Mouse (Mus musculus): Measurements from ENCODE around the gene Gm14085. TPM values are rescaled to one million over a fixed set of nuclear protein-coding genes. Genes with fewer than 3 reads are reported as not detected.
"Not testable (repeated sequence)": the region's sequence is repeated elsewhere in the genome, so short reads cannot be mapped to it uniquely, and the experiment has no call there.

Gene Gm14085
- total RNA-seq, 1 experiment, result not detected

DNA sequence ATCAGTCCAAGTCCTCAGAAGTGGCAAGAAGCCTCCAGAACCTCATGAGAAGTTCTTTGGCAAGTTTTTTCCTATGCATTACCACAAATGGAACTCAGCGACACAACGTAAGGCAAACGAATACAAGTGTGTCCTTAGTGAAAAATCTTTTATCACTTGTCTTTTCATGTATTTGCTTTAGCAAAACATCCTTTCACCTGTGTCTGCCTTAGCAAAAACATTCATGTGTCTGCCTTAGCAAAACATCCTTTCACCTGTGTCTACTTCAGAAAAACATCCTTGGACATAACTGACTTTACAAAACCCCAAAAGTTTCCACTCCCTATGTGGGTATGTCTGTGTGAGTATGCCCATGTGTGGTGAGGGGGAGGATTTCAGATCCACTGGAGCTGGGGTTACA, 15.5 kb upstream of the Gm14085 start:
- Histone ChIP-seq H3K27ac (ENCODE audit: insufficient read depth, low read depth, low read length, poor library complexity, severe bottlenecking) (no peak overlapping the region), H3K4me1 (ENCODE audit: control insufficient read depth in 2 of 2, insufficient read depth in 2 of 2, low read length in 2 of 2, poor library complexity in 1 of 2) (peaks cover 0 to 3% of the 10 kb centered on the region in 2 experiments; a peak in 1 of 4 replicates), H3K36me3 (ENCODE audit: control insufficient read depth, insufficient read depth, low read length, poor library complexity, severe bottlenecking) (no peaks in the 10 kb centered on the region), H3K9ac (ENCODE audit: insufficient read depth, low read depth, low read length, poor library complexity, severe bottlenecking) (no peak overlapping the region), H3K9me3 (ENCODE audit: control insufficient read depth, insufficient read depth, low read depth, low read length) (no peaks in the 10 kb centered on the region), H3K4me3 (ENCODE audit: insufficient read depth in 1 of 2, low read depth in 1 of 2, low read length in 2 of 2, poor library complexity in 1 of 2, severe bottlenecking in 1 of 2) (no peak overlapping the region)
- TF ChIP-seq HCFC1 (IDR thresholded peaks at IDR 0.05; ENCODE audit: borderline replicate concordance, insufficient read depth, low read length) (no peak), CHD2 (IDR thresholded peaks at IDR 0.05; ENCODE audit: low read depth, low read length) (no peak), MAFK (IDR thresholded peaks at IDR 0.05; ENCODE audit: insufficient read depth, low read depth, low read length) (no peak), ZC3H11A (IDR thresholded peaks at IDR 0.05; ENCODE audit: borderline replicate concordance, low read depth, low read length) (no peak), ZNF384 (IDR thresholded peaks at IDR 0.05; ENCODE audit: low read depth, low read length) (no peak)
- in situ Hi-C loops (cut with MboI; ENCODE audit: low sequenced_read_pairs in 2 of 2, unreplicated experiment in 2 of 2), result no loop called here
- no peak for DNase-seq (ENCODE audit: low read depth, low spot score)

DNA sequence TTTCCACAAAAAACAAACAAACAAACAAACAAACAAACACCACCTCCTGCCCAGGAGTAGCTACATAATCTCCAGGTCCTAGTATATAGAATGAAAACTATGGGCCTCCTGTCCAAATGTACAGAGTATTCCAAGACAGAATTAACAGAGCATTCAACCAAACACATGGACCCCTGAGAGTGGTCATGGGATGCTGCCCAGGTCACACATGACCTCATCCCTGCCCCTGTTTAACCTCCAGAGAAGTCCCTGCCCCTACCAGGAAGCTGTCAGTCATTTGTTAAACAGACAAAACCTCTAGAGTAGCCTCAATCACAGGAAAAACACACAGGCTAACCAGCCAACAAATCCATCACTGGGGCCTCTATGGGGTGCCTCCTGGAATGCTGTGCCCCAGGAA, 8.2 kb upstream of the Gm14085 start:
- H3K36me3 ChIP-seq (ENCODE audit: control insufficient read depth, insufficient read depth, low read length, poor library complexity, severe bottlenecking), result no peaks in the 10 kb centered on the region
- H3K27ac ChIP-seq (ENCODE audit: insufficient read depth, low read depth, low read length, poor library complexity, severe bottlenecking), result no peak overlapping the region
- in situ Hi-C loops (cut with MboI; ENCODE audit: low sequenced_read_pairs in 2 of 2, unreplicated experiment in 2 of 2), result no loop called here
- H3K4me3 ChIP-seq (ENCODE audit: insufficient read depth in 1 of 2, low read depth in 1 of 2, low read length in 2 of 2, poor library complexity in 1 of 2, severe bottlenecking in 1 of 2), result no peak overlapping the region
- no peaks in the 10 kb centered on the region for H3K9me3 ChIP-seq (ENCODE audit: control insufficient read depth, insufficient read depth, low read depth, low read length)
- H3K9ac ChIP-seq (ENCODE audit: insufficient read depth, low read depth, low read length, poor library complexity, severe bottlenecking), result no peak overlapping the region
- TF ChIP-seq ZNF384 (IDR thresholded peaks at IDR 0.05; ENCODE audit: low read depth, low read length), result no peak
- TF ChIP-seq MAFK (IDR thresholded peaks at IDR 0.05; ENCODE audit: insufficient read depth, low read depth, low read length), result no peak
- no peak for TF ChIP-seq ZC3H11A (IDR thresholded peaks at IDR 0.05; ENCODE audit: borderline replicate concordance, low read depth, low read length)
- no peak for TF ChIP-seq CHD2 (IDR thresholded peaks at IDR 0.05; ENCODE audit: low read depth, low read length)
- no peak for TF ChIP-seq HCFC1 (IDR thresholded peaks at IDR 0.05; ENCODE audit: borderline replicate concordance, insufficient read depth, low read length)
- H3K4me1 ChIP-seq (ENCODE audit: control insufficient read depth in 2 of 2, insufficient read depth in 2 of 2, low read length in 2 of 2, poor library complexity in 1 of 2), result no peaks in the 10 kb centered on the region
- no peak for DNase-seq (ENCODE audit: low read depth, low spot score)

DNA sequence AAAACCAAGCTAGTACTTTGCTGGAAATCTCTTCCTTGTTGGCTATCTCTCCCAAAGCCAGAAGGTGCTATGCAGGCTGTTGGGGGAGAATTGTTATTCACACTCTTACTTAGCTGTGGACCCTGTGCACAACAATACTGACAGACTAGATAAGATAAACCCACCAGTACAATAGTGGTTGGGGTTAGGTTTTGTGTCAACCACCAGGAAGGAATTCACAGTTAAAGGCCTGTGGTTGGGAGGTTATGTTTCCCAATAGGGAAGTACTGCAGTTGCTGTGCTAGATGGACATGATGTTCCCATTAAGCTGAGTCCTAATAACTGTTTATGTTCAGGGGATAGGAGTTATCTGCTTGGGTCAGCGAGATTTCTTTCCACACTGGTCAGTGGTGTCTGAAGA, 954 bp upstream of the Gm14085 start:
- H3K9me3 ChIP-seq (ENCODE audit: control insufficient read depth, insufficient read depth, low read depth, low read length); in situ Hi-C loops (cut with MboI; ENCODE audit: low sequenced_read_pairs in 2 of 2, unreplicated experiment in 2 of 2); DNase-seq (ENCODE audit: low read depth, low spot score); H3K4me3 ChIP-seq (ENCODE audit: insufficient read depth in 1 of 2, low read depth in 1 of 2, low read length in 2 of 2, poor library complexity in 1 of 2, severe bottlenecking in 1 of 2); H3K36me3 ChIP-seq (ENCODE audit: control insufficient read depth, insufficient read depth, low read length, poor library complexity, severe bottlenecking); H3K9ac ChIP-seq (ENCODE audit: insufficient read depth, low read depth, low read length, poor library complexity, severe bottlenecking); H3K27ac ChIP-seq (ENCODE audit: insufficient read depth, low read depth, low read length, poor library complexity, severe bottlenecking); H3K4me1 ChIP-seq (ENCODE audit: control insufficient read depth in 2 of 2, insufficient read depth in 2 of 2, low read length in 2 of 2, poor library complexity in 1 of 2): not testable (repeated sequence)

DNA sequence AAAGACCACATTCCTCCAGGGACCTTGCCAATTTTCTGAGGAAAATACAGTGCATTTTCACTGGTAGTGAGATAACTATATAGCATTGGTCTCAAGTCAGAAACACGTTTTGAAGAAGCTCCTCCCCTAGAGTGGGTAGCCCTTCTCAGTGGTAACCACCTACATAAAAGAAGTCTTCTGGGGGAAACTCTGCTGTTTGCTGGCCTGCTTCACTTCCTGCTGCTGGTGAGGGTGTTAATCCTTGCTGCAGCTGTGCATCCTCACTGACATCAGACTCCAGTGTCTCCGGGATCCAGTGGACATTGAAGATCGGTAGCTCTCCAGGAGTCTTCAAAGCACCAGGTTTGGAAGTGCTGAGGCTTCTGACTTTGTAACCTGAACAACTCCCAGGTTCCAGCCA, 913 bp downstream of the Gm14085 start:
- H3K9me3 ChIP-seq (ENCODE audit: control insufficient read depth, insufficient read depth, low read depth, low read length); H3K27ac ChIP-seq (ENCODE audit: insufficient read depth, low read depth, low read length, poor library complexity, severe bottlenecking); H3K9ac ChIP-seq (ENCODE audit: insufficient read depth, low read depth, low read length, poor library complexity, severe bottlenecking); H3K36me3 ChIP-seq (ENCODE audit: control insufficient read depth, insufficient read depth, low read length, poor library complexity, severe bottlenecking); DNase-seq (ENCODE audit: low read depth, low spot score); H3K4me1 ChIP-seq (ENCODE audit: control insufficient read depth in 2 of 2, insufficient read depth in 2 of 2, low read length in 2 of 2, poor library complexity in 1 of 2); in situ Hi-C loops (cut with MboI; ENCODE audit: low sequenced_read_pairs in 2 of 2, unreplicated experiment in 2 of 2); H3K4me3 ChIP-seq (ENCODE audit: insufficient read depth in 1 of 2, low read depth in 1 of 2, low read length in 2 of 2, poor library complexity in 1 of 2, severe bottlenecking in 1 of 2): not testable (repeated sequence)

DNA sequence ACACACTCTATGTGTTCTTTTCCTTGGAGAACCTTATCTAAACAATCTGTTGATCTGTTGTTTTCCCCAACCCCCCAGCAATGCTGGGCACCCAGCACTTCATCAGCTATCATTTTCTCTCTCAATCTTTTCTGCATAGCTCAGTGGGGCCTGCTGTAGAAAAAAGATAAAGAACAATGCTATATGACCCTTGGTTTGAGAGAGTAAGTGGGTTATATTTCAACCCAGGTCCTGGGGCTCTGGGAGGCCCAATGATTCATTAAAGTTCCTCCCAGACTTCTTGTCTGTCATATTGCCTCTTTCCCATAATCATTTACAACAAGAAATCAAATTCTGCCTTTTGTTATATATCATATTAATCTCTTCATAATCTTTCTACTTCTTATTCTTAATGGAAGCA, 1.4 kb downstream of the Gm14085 start:
- DNase-seq (ENCODE audit: low read depth, low spot score); H3K9ac ChIP-seq (ENCODE audit: insufficient read depth, low read depth, low read length, poor library complexity, severe bottlenecking); H3K9me3 ChIP-seq (ENCODE audit: control insufficient read depth, insufficient read depth, low read depth, low read length); H3K36me3 ChIP-seq (ENCODE audit: control insufficient read depth, insufficient read depth, low read length, poor library complexity, severe bottlenecking); H3K4me3 ChIP-seq (ENCODE audit: insufficient read depth in 1 of 2, low read depth in 1 of 2, low read length in 2 of 2, poor library complexity in 1 of 2, severe bottlenecking in 1 of 2); H3K27ac ChIP-seq (ENCODE audit: insufficient read depth, low read depth, low read length, poor library complexity, severe bottlenecking); H3K4me1 ChIP-seq (ENCODE audit: control insufficient read depth in 2 of 2, insufficient read depth in 2 of 2, low read length in 2 of 2, poor library complexity in 1 of 2); in situ Hi-C loops (cut with MboI; ENCODE audit: low sequenced_read_pairs in 2 of 2, unreplicated experiment in 2 of 2): not testable (repeated sequence)

Data from ES-E14 (cell line).